Mouse (Mus musculus) erythroblast, adult 5-6 weeks (primary cell): ENCODE data around the gene Lrig1. TPM values are rescaled to one million over a fixed set of nuclear protein-coding genes. Genes with fewer than 3 reads are reported as not detected.

Experiments
- ATAC-seq: replicated peaks from 2 replicates; pipeline ENCODE4 v1.8.0; 2016; ENCODE audit warnings: moderate number of reproducible peaks, mild to moderate bottlenecking, moderate TSS enrichment, inconsistent platforms; ENCODE audit not compliant: poor library complexity, low FRiP score, severe bottlenecking
- total RNA-seq, 2 experiments: library from RNA; stranded (forward) in 1 of 2; stranded (reverse) in 1 of 2; fragments of 150-400 nt in 1 of 2; fragments of 200-764, 138-1000 nt in 1 of 2; gene quantifications; 2 replicates each; pipeline versions ENCODE4 v1.2.3 to v1.2.4; 2015 to 2017; ENCODE audit warnings: low replicate concordance in 2 of 2

Gene Lrig1
- total RNA-seq, 2 experiments from 2014 or later = 1.2 to 2.5 TPM

GRCm38 (mm10) chr6:94678377-94679164 lies 21.4 kb downstream of the Lrig1 start:
- ATAC-seq = no peak

DNA sequence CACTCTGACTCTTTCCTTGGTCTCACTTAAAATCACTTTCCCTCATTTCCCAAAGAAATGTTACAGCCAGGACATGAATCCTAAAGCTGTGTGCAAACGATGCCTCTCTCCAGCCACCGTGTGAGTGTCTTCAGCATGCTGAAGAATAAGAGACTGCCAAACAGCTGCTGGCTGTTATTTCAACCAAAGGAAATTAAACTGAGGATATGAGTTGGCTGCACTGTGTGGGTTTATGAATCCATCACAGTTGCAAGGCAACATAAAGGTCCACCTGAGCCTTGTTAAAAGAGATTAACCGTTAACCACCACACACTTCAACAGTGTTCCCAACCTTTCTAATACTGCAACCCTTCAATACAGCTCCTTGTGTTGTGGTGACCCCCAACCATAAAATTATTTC lies 22.5 kb downstream of the Lrig1 start:
- ATAC-seq = no peak

DNA sequence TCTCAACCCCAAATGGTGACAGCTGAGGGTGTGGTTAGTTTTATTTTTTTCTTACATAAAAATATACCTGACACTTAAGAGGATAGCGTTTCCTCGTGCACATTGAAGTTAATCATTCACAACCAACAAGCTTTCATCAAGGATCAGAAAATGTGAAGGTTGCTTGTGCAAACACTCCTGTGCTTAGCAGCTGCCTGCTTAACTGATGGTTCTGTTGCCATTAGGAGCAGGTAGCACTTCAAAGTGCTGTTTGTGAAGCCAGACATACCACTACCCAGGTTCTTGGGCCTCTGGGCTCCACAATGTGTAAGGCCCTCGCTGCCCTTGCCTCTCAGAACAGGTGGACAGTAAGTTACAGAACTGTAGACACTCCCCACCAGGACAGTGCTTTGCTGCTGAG lies 23.1 kb downstream of the Lrig1 start:
- ATAC-seq = no peak

DNA sequence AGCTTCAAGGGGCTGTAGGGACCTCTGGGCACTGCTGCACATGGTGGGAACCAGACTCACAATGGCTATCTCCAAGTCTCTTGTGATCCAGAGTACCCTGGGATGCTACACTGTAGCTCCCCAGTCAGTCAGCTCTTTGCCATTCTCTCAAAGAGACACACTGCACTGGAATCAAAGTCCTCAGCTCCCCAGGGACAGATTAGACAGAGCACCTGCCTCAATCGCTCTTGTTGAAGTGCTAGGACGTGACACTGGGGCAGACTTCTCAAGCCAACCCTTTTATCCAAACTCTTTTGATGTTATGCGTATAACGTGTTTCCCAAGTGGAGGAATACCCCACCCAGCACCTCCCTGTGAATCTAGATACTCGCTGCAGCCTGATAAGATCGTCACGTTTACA lies 23.7 kb downstream of the Lrig1 start:
- ATAC-seq = no peak

DNA sequence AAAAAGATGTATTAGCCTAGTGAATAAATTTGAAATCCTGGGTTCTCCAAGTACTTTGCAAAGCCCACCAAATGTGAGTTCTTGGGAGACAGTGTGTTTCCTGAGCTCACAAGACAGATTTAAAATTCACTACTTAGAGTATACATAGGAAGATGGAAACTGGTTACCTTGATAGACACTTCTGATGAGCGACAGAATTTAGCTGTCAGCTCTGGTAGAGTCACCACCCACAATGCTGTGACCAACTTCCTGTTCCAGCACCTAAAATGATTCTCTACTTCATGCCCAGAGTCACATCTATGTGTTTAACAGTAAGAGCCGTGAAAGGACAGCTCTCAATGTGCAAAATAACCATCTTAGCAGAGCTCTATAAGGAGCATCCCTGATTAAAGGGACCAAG lies 27.5 kb downstream of the Lrig1 start:
- ATAC-seq = no peak

DNA sequence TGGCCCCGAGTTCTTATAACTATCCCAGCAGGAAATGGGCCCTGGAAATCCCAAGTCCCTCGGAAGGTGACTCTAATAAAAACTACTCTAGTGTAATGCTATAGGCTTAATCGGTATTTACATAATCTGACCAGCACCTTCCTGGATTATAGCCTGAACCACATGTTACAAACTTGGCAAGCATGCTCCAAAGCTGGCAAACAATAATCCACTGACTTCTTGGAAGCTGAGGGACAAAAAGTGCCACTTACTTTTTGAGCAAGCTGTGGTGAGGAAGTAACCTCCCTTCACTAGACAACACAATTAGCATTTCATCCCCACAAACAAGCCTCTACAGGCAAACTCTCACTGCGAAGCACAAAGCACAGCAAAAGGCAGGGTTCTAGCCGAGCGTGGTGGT lies 30.6 kb downstream of the Lrig1 start:
- ATAC-seq = no peak

GRCm38 (mm10) chr6:94668204-94668863 lies 31.6 kb downstream of the Lrig1 start:
- ATAC-seq = no peak

- no peak for ATAC-seq
Observed at GRCm38 (mm10) chr6:94667131-94667530, 32.8 kb downstream of the Lrig1 start.

DNA sequence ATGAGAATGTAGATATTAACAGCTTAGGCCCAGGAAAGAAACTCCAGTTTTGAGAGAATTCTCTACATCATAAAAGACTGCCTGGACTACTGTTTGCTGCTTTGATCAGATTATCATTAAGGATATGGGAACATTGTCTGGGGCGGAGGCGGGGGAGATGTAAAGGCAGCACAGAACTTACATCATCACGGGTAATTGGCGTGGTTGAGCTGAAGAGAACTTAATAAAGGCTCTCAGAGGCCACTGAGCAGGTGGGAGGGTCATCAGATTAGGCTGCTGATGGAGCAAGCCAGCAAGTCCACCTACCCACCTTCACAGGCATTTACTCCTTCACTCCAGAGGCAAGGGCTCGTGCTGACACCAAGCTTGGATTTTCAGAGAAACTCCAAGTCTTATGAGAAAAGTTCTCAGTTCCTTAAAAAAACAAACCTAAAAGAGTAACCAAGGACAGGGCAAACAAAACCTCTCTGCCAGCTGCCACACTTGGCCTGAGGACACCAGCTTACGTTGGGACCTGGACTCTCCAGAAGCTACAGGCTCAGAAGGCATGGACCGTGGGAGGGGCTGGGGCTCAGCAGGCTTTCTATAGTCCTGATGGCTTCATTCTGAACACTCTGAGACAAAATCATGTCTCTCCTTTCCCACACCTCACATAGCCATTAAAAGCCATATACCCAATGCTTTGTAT lies 33.4 kb downstream of the Lrig1 start:
- no peak for ATAC-seq

- no peak for ATAC-seq
Observed at GRCm38 (mm10) chr6:94665677-94666076, 34.3 kb downstream of the Lrig1 start.

- no peak for ATAC-seq
Observed at GRCm38 (mm10) chr6:94665248-94665647, 34.7 kb downstream of the Lrig1 start.

DNA sequence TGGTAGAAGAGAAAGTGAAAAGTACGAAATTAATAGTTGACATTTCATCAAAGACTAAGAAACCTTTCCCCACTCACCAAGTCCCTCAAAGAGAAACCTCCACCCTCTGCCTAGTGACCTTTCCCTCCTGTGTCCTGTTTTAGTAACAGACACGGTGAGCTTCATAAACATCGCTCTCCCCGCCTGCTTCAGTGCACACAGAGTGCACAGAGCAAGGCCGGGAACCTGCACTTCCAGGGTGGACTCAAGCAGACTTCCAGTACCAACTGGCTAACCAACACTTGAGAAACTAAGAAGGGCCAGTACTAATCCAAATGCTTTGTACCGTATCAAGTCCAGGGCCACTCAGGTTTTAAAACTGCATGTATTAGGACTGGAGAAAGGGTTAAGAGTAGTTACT lies 36.0 kb downstream of the Lrig1 start:
- no peak for ATAC-seq

DNA sequence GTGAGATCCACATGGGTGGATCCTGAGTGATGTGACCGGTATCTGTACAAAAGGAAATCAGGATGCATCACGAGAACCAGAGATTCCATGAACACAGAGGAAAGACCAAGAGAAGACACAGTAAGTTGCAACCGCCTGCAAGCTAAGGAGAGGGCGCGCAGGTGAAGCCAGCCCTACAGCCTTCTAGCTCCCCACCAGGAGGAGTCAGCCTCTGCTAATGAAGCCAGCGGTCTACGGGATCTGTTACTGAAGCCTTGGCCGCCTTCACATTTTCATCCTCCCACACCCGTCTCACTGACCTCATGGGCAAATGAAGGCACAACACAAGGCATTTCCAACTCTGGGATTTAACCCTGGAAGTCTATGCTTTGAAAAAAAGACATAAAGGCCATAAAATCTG lies 38.0 kb downstream of the Lrig1 start:
- no peak for ATAC-seq

GRCm38 (mm10) chr6:94661321-94661720 lies 38.6 kb downstream of the Lrig1 start:
- ATAC-seq = no peak

GRCm38 (mm10) chr6:94659886-94660333 lies 40.0 kb downstream of the Lrig1 start:
- no peak for ATAC-seq

DNA sequence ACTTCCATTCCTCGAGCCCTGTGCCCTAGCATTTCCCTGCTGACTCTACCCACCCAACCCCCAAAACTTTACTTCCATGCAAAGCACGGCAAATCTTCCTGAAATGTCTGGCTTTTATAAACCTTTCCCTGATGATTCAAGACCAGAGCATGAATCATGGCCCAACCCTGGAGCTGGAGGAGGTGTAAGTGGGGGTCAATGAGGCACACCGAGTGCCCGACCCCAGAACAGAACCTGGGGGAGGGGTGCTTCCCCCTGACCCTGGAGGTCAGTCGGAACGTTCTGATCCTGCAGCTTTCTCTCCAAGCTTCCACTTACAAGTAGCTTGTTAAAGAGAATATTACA lies 41.9 kb downstream of the Lrig1 start:
- no peak for ATAC-seq

DNA sequence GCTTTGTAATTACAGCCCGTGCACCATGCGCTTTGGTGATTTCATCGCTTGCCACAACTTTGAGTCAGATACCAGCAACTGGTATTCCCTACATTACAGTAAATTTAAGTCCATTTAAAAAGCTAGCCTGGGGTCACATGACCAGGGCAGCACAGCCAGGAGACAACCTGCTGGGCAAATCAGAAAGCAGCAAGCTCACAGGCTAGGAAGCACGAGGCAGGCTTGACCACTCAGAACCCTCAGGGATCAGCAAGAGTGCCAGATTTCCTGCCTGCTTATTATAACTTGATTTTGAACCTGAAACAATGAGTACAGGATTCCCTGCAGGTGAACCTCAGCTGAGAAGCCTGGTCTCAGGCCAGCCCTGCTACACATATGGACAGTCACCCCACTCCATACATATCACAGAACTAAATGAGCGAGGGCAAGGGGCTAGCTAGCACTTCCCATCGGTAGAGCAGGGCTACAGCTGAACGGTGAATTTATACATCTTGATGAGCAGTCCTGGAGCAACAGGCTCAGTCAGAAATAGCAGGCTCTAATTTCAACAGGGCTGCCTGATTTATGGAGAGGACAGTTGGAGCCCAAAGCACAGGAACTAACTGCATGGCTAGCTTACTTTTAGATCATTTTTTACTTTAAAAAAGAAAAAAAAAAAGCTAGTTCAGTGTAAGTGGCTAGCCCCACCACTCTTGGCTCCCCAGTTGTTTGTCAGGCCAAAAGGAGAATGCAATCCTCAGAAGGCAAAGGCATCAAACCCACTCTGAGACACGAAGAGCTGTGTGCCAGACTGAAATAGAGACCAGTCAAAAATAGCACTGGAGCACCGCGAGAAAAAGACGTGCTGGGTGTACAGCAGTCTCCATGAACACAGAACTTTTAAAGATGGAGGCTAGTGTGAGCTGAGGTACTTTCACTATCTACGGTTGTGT lies 42.5 kb downstream of the Lrig1 start:
- no peak for ATAC-seq

DNA sequence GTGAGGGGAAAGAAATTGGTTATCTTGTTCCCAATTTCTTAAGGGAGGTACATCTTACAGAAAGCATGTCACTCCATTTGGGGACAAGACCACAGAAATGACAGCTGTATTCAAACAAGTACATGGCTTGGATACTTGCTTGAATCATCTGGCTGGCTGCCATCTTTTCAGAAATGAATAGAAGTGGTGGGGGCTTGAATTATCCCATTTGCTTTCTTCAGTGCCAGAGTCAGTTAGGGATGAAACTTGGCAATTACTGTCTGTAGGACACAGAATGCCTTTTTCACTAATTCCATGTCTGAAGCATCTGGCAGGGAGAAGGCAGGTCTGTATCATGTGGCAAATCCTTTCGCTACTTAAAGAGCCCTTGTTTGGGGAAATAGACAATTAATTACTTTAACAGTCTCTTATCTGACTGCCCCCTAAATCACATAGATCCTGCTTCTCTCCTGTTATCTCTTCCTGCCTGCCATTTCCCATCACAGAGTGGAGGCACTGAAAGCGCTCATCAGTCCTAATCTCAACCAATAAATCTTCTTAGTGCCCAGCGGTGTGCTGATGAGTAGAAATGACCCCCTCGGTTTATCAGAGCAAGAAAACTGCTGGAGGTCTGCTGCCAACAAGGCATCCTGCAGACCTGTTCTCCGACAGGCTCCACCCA lies 44.0 kb downstream of the Lrig1 start:
- no peak for ATAC-seq
